Mouse (Mus musculus) mammary gland, adult 2 months (tissue): ENCODE data around the gene Trpv2. TPM values are rescaled to one million over a fixed set of nuclear protein-coding genes. Genes with fewer than 3 reads are reported as not detected.

Source experiments
- polyA plus RNA-seq: library from polyadenylated mRNA; depleted of rRNA; stranded (reverse); fragments of >200 nt; gene quantifications from 2 replicates; pipeline ENCODE4 v1.2.3, GENCODE M21; 2012; ENCODE audit warnings: low replicate concordance; rRNA removed

Trpv2 gene
- 17.4 and 25.7 TPM in 2 replicates for polyA plus RNA-seq

DNA sequence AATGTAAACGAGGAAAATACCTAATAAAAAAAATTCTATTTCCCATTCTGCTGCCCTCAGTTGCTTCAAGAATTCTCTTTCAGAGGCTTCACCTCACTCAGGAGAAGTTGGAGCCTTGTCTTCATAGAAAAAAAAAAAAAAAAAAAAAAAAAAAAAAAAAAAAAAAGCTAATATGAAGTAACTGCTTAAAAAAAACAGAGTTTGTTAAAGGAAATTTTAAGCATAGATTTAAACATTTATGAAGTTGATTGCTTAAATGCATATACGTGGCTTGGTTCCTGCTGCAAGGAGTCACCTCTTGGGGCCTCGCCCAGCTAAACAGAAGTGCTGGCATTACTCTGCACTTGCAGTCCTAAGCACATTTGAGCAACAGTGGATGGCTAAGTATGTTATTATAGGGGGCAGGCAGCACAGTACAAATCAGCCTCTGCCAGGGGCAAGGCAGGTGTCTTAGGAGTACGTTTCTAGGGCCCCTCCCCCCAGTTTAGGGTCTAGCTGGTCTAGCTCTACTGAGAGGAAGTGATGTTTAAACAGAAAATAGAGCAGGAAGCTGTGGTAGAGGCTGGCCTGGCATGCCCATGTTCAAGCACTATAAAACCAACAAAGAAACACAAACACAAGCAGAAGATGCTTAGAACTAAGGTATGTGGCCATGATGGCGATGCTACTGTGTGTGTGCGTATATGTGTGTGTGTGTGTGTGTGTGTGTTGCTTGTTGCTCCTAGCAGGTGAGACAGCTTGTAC, at the start of gene Trpv2:
TSS of gene Trpv2 (plus strand) at position 528 of the 744 bp plus-strand sequence.

DNA sequence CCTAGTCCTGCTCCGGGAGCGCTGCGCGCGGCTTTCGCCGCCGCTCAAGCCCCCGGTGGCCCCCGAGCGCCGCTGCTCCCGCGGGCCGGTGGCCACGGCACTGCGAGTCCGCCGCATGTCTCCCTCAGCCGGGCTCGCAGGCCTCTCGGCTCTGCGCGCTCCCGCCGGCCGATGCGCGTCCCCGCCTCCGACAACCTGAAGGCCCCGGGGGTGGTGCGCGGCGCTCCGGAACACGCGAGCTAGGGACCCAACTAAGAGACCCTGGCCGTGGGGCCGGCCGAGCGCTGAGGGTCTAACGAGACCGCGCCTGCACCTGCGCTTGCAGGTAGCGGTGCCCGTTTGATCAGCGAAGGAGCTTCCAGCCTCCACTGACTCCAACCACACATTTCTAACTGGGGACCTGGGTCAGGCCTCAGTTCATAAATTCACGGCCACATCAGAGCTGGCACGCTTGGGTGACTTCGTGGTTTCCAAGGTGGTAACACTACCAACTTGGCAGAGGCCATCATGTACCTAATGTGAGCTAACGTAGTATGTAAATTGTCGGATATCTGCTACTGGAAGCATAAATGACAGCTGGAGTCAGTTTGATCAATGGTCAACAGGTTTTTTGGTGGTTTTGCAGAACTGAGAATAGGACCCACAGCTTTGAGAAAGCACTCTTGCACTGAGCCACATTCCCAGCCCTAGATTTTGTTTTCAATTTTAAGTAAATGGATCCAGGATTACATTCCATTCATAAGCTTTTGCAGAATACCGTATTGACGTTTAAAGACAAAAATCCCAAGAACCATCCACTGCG, 35.0 kb upstream of the Trpv2 start, which contains the start of gene Cenpv:
TSS of gene Cenpv (minus strand) at position 173 of the 802 bp plus-strand sequence.

DNA sequence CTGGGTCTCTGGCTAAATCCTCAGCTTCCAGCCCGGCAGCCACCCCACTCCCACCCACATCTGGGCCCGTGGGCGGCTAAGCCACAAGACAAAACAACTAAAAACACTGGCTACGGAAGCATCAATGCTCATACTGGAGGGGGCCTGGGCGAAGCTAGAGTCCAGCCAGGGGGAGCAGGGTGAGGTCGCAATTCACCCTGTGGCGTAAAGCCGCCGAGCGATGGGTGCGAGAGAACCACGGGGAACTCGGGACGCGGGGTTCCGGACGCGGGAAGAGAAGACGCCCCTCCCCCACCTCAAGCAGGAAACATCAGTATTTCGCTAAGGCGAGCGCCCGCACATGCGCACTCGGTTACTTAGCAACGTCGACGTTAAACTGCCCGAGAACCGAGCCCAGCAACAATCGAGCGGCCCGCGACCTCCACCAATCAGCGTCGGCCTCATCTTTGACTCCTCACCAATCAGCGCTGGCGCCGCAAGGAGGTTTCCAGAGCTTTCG, 23.5 kb upstream of the Trpv2 start, which contains the start of gene Ubb:
TSS of gene Ubb (plus strand) at position 445 of the 499 bp plus-strand sequence.

DNA sequence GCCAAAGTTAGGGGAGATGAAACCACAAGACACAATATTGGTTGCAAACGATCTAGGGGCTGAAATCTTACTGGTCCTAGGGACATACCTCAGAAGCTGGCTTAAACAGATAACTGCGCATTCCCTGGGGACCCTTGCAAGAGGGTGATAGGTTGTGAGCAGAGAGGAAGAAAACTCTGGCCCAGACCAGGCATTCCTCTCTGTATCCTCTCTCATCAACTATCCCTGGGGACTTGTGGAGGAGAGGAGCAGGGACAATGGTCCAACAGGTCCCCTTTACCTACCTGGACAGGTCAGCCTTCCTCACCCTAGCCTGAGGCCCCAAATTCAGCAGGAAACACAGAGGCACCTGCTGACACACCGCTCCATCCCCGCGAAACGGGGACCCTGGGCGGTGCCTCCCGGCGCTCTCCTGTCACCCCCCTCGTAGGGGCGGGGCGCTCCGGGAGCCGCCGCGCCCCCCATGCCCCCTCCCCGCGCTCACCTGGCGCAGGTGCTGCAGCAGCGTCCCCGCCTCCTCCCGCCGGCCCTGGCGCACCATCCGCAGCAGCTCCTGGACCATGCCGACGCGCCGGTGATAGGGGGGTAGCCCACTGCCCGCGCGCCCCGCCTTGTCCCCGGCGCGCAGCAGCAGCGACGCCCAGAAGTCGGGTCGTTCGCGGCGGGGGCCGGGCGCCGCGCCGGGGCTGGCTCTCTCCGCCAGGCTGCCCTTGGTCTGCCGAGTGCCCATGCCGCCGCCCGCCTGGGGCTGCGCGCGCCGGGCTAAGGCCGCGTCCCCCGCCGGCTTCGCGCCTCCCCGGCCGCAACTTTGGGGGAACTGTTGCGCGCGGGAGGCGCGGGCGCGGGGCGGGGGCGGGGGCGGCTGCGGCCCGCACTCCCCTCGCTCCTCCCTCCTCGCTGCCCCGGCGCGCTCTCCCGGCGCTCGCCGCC, 73.6 kb downstream of the Trpv2 start, which contains the start of gene Lrrc75a:
TSS of gene Lrrc75a (minus strand) at position 863 of the 930 bp plus-strand sequence.

DNA sequence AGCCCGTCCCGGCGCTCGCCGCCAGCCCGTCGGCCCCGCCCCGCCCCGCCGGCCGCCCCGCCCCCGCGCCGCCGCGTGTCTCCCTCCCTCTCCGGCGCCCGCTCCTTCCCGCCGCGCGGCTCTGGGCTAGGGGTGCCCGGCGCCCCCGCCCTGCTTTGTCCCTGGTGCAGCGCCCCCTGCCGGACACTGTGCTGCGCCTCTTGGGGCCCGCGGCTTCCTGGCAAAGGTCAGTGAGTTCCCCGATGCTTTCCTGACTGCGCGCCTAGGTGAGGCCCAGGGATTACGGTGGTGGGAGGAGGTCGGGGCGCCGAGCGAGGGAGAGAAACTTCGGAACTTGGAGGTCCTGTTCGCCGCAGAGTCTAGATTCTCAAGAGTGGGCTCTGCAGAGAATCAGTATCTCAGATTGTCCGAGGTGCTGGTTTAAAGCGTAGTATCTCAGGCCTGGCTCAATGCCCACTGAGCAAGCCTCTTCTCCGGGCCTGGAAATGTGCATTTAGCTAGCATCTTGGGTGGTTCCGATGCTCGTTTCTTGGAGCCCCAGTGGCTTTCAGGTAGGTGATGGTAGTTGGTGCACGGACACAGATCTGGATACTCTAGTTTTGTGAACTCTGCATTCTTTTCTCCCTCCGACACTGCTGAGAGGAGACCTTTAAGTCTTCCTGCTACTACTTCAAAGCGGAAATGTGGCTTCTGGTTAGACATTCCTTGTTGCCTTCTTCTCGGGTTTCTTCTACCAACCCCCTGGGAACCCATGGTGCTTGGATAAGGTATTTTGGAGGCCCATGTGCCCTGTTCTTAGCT, 74.5 kb downstream of the Trpv2 start, which contains the start of gene Mmgt2:
TSS of gene Mmgt2 (plus strand) at position 74 of the 801 bp plus-strand sequence.

Other genes with a start within 250 kb of the Trpv2 start
- gene Pigl, start 116.0 kb upstream of the Trpv2 start, polyA plus RNA-seq, result 6.9 and 9.8 TPM in 2 replicates
- gene Ncor1, start 115.9 kb upstream of the Trpv2 start, polyA plus RNA-seq, result 88.6 and 130 TPM in 2 replicates
- gene Cenpv, start 35.2 kb upstream of the Trpv2 start, polyA plus RNA-seq, result 27.6 and 53.8 TPM in 2 replicates
- 1,421 and 1,433 TPM in 2 replicates for gene Ubb, start 23.3 kb upstream of the Trpv2 start, polyA plus RNA-seq
- gene Lrrc75a, start 74.0 kb downstream of the Trpv2 start, polyA plus RNA-seq, result 11.1 and 13.1 TPM in 2 replicates
- gene Mmgt2, start 74.2 kb downstream of the Trpv2 start, polyA plus RNA-seq, result 21.4 and 56.2 TPM in 2 replicates
- gene Zfp287, start 157.4 kb downstream of the Trpv2 start, polyA plus RNA-seq, result 1.7 and 2.3 TPM in 2 replicates
- not detected in 2 replicates for gene Gm10428, start 178.6 kb downstream of the Trpv2 start, polyA plus RNA-seq
- gene Zfp286, start 215.0 kb downstream of the Trpv2 start, polyA plus RNA-seq, result 0.16 and 0.69 TPM in 2 replicates
- gene Trim16, start 245.7 kb downstream of the Trpv2 start, polyA plus RNA-seq, result 4.1 and 10.8 TPM in 2 replicates